Mouse (Mus musculus): ENCODE data around the gene Magoh. TPM values are rescaled to one million over a fixed set of nuclear protein-coding genes. Genes with fewer than 3 reads are reported as not detected.

Magoh gene
- total and polyA plus RNA-seq, 2 experiments, result 28.5 to 46.1 TPM

DNA sequence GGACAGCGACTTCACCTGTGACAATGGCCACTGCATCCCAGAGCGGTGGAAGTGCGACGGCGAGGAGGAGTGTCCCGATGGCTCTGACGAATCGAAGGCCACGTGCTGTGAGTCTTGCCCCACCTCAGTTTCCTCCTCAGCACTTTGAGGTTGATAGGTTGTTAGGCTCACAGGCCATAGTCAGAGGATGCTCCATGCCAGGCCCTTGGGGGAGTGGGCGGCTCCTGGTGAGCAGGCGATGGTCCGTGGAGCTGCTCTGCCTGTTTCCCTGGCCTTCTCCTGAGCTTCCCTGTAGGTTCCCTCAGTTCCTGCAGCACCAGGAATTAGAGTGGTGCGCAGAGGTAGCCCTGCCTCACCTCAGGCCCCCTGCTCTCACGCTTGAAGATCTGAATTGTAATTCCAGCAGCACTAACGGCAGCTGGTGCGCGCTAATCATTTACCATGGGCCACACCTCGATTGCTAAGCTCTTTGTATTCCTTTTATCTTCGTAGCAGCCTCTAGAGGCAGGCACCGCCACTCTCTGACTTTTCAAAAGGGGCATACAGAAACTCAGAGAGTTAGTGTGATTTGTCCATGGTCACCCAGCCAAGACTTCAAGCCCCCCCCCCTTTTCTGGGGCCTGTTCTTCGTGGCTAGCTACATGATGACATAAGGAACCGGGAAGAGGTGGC, 44.8 kb upstream of the Magoh start:
- no peak for TF ChIP-seq CTCF (IDR thresholded peaks at IDR 0.05; ENCODE audit: low read depth, low read length)
- no peak for TF ChIP-seq POLR2A (IDR thresholded peaks at IDR 0.05; ENCODE audit: extremely low read depth, insufficient read depth, low read length)
- Histone ChIP-seq H3K27me3 (ENCODE audit: control insufficient read depth, insufficient read depth, low read length) (no peaks in the 10 kb centered on the region), H3K9ac (ENCODE audit: low read depth, low read length) (no peak overlapping the region), H3K27ac (replicated peaks; ENCODE audit: insufficient read depth, low read depth, low read length) (no peak overlapping the region), H3K4me3 (ENCODE audit: insufficient read depth, low read depth, low read length) (no peak overlapping the region), H3K36me3 (ENCODE audit: control insufficient read depth, insufficient read depth, low read length) (no peaks in the 10 kb centered on the region), H3K4me1 (ENCODE audit: control insufficient read depth, insufficient read depth, low read length) (no peaks in the 10 kb centered on the region), H3K79me2 (ENCODE audit: control insufficient read depth, insufficient read depth, low read length) (no peaks in the 10 kb centered on the region)
- WGBS, result 52% methylated on average over 22 of the region's 22 CpGs
- DNase-seq (ENCODE audit: extremely low read depth, low read depth, low spot score), result no peak

- no peak for TF ChIP-seq POLR2A (IDR thresholded peaks at IDR 0.05; ENCODE audit: extremely low read depth, insufficient read depth, low read length)
- no peak for TF ChIP-seq CTCF (IDR thresholded peaks at IDR 0.05; ENCODE audit: low read depth, low read length)
- Histone ChIP-seq H3K27ac (replicated peaks; ENCODE audit: insufficient read depth, low read depth, low read length) (no peak overlapping the region), H3K9ac (ENCODE audit: low read depth, low read length) (no peak overlapping the region), H3K27me3 (ENCODE audit: control insufficient read depth, insufficient read depth, low read length) (no peaks in the 10 kb centered on the region), H3K36me3 (ENCODE audit: control insufficient read depth, insufficient read depth, low read length) (no peaks in the 10 kb centered on the region), H3K79me2 (ENCODE audit: control insufficient read depth, insufficient read depth, low read length) (no peaks in the 10 kb centered on the region), H3K4me1 (ENCODE audit: control insufficient read depth, insufficient read depth, low read length) (no peaks in the 10 kb centered on the region), H3K4me3 (ENCODE audit: insufficient read depth, low read depth, low read length) (no peak overlapping the region)
- WGBS, result 58% methylated on average over 5 of the region's 5 CpGs
- DNase-seq (ENCODE audit: extremely low read depth, low read depth, low spot score), result no peak
Measured at GRCm38 (mm10) chr4:107835508-107835909, 44.0 kb upstream of the Magoh start.

- H3K79me2 ChIP-seq (ENCODE audit: control insufficient read depth, insufficient read depth, low read length), result no peaks in the 10 kb centered on the region
- WGBS, result 86% methylated on average over 5 of the region's 5 CpGs
- DNase-seq (ENCODE audit: extremely low read depth, low read depth, low spot score), result no peak
Measured at GRCm38 (mm10) chr4:107836758-107837157, 42.8 kb upstream of the Magoh start.

GRCm38 (mm10) chr4:107837910-107838309, 41.6 kb upstream of the Magoh start:
- no peak for DNase-seq (ENCODE audit: extremely low read depth, low read depth, low spot score)
- no peaks in the 10 kb centered on the region for H3K79me2 ChIP-seq (ENCODE audit: control insufficient read depth, insufficient read depth, low read length)
- H3K4me1 ChIP-seq (ENCODE audit: control insufficient read depth, insufficient read depth, low read length), result no peaks in the 10 kb centered on the region
- no peak for TF ChIP-seq CTCF (IDR thresholded peaks at IDR 0.05; ENCODE audit: low read depth, low read length)
- no peak for TF ChIP-seq POLR2A (IDR thresholded peaks at IDR 0.05; ENCODE audit: extremely low read depth, insufficient read depth, low read length)
- H3K27ac ChIP-seq (replicated peaks; ENCODE audit: insufficient read depth, low read depth, low read length), result no peak overlapping the region
- H3K27me3 ChIP-seq (ENCODE audit: control insufficient read depth, insufficient read depth, low read length), result no peaks in the 10 kb centered on the region
- 91% methylated on average over 3 of the region's 3 CpGs for WGBS
- no peak overlapping the region for H3K4me3 ChIP-seq (ENCODE audit: insufficient read depth, low read depth, low read length)
- no peaks in the 10 kb centered on the region for H3K36me3 ChIP-seq (ENCODE audit: control insufficient read depth, insufficient read depth, low read length)
- H3K9ac ChIP-seq (ENCODE audit: low read depth, low read length), result no peak overlapping the region

More at GRCm38 (mm10) chr4:107836758-107837157, 42.8 kb upstream of the Magoh start:
- Histone ChIP-seq H3K27ac (replicated peaks; ENCODE audit: insufficient read depth, low read depth, low read length) (no peak overlapping the region), H3K27me3 (ENCODE audit: control insufficient read depth, insufficient read depth, low read length) (no peaks in the 10 kb centered on the region), H3K4me1 (ENCODE audit: control insufficient read depth, insufficient read depth, low read length) (no peaks in the 10 kb centered on the region), H3K4me3 (ENCODE audit: insufficient read depth, low read depth, low read length) (no peak overlapping the region), H3K36me3 (ENCODE audit: control insufficient read depth, insufficient read depth, low read length) (no peaks in the 10 kb centered on the region), H3K9ac (ENCODE audit: low read depth, low read length) (no peak overlapping the region)
- TF ChIP-seq CTCF (IDR thresholded peaks at IDR 0.05; ENCODE audit: low read depth, low read length) (no peak), POLR2A (IDR thresholded peaks at IDR 0.05; ENCODE audit: extremely low read depth, insufficient read depth, low read length) (no peak)

DNA sequence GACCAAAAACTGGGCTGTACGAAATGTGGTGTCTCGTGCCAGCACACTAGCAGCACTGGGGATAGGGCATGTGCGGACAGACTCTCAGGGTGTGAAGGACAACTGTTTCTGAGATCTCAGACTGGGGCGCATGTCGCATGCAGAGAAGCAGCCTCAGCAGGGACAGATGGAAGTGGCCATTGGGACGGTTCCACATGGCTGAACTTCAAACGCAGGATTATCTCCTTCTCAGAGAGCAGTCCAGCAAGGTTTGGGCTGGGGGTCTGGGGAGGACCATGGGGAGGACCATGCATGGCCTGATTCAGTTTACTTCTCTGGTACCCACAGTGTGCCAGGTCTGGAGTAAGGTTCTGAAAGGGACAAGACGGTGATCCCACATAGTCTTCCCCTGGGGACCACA, 35.9 kb upstream of the Magoh start:
- no peaks in the 10 kb centered on the region for H3K4me1 ChIP-seq (ENCODE audit: control insufficient read depth, insufficient read depth, low read length)
- no peak overlapping the region for H3K9ac ChIP-seq (ENCODE audit: low read depth, low read length)
- no peaks in the 10 kb centered on the region for H3K36me3 ChIP-seq (ENCODE audit: control insufficient read depth, insufficient read depth, low read length)
- TF ChIP-seq CTCF (IDR thresholded peaks at IDR 0.05; ENCODE audit: low read depth, low read length) (no peak), POLR2A (IDR thresholded peaks at IDR 0.05; ENCODE audit: extremely low read depth, insufficient read depth, low read length) (no peak)
- H3K27ac ChIP-seq (replicated peaks; ENCODE audit: insufficient read depth, low read depth, low read length), result no peak overlapping the region
- no peak for DNase-seq (ENCODE audit: extremely low read depth, low read depth, low spot score)
- H3K4me3 ChIP-seq (ENCODE audit: insufficient read depth, low read depth, low read length), result no peak overlapping the region
- WGBS, result 90% methylated on average over 8 of the region's 8 CpGs
- peaks cover 5% of the 10 kb centered on the region for H3K27me3 ChIP-seq (ENCODE audit: control insufficient read depth, insufficient read depth, low read length)
- H3K79me2 ChIP-seq (ENCODE audit: control insufficient read depth, insufficient read depth, low read length), result no peaks in the 10 kb centered on the region

GRCm38 (mm10) chr4:107844971-107845370, 34.6 kb upstream of the Magoh start:
- H3K4me3 ChIP-seq (ENCODE audit: insufficient read depth, low read depth, low read length), result no peak overlapping the region
- TF ChIP-seq CTCF (IDR thresholded peaks at IDR 0.05; ENCODE audit: low read depth, low read length), result peak; percentile 90
- no peak for TF ChIP-seq POLR2A (IDR thresholded peaks at IDR 0.05; ENCODE audit: extremely low read depth, insufficient read depth, low read length)
- WGBS, result 4% methylated on average over 10 of the region's 10 CpGs
- H3K27ac ChIP-seq (replicated peaks; ENCODE audit: insufficient read depth, low read depth, low read length), result no peak overlapping the region
- H3K9ac ChIP-seq (ENCODE audit: low read depth, low read length), result no peak overlapping the region
- DNase-seq (ENCODE audit: extremely low read depth, low read depth, low spot score), result peak; percentile 7
- no peaks in the 10 kb centered on the region for H3K36me3 ChIP-seq (ENCODE audit: control insufficient read depth, insufficient read depth, low read length)
- peaks cover 5% of the 10 kb centered on the region for H3K27me3 ChIP-seq (ENCODE audit: control insufficient read depth, insufficient read depth, low read length)
- no peaks in the 10 kb centered on the region for H3K4me1 ChIP-seq (ENCODE audit: control insufficient read depth, insufficient read depth, low read length)
- H3K79me2 ChIP-seq (ENCODE audit: control insufficient read depth, insufficient read depth, low read length), result no peaks in the 10 kb centered on the region

Data from liver, adult 2 months (tissue).